Mouse (Mus musculus): ENCODE results near the gene Ipo11.

DNA sequence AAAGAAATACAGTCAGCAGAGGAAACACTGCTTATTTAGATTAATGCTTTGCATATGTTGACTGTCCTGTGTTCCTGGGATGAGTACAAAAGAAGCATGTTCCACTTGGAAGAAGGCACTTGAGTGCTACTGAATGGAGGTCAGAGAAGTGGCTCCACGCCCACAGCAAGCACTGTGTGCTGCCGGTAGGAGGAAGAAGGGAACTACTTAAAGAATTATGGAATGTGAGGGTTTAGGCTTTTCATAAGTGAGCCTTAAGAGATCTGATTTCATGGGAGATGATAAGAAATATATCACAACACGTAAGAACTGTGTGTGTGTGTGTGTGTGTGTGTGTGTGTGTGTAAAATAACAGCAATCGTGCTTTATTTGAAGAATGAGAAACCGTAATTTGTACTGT, 129.5 kb downstream of the Ipo11 start:
- no peak for TF ChIP-seq EP300 (IDR thresholded peaks at IDR 0.05; ENCODE audit: low read depth)
- no peak for TF ChIP-seq CTCF (IDR thresholded peaks at IDR 0.05; ENCODE audit: low read depth)
